Mouse (Mus musculus) CH12.LX (cell line): Measurements from ENCODE around the gene Nos1ap. TPM values are rescaled to one million over a fixed set of nuclear protein-coding genes. Genes with fewer than 3 reads are reported as not detected.
A peak's percentile ranks its signal among the peaks of the same experiment; 100 is the strongest.

Experiments
- DNase-seq: peaks from one replicate; pipeline ENCODE4 v3.0.0-alpha.2; 2013; ENCODE audit errors: extremely low read depth
- H3K27ac ChIP-seq: 2 replicates; pipeline ENCODE4 v1.5.1; 2012; ENCODE audit warnings: low read depth, mild to moderate bottlenecking, control low read depth, moderate library complexity; ENCODE audit not compliant: insufficient read depth
- H3K27me3 ChIP-seq: replicated peaks from 2 replicates; pipeline ENCODE3; 2012; ENCODE audit warnings: inconsistent platforms
- H3K36me3 ChIP-seq, 2 experiments: replicated peaks in 1 of 2; 2 replicates each; pipeline versions ENCODE3 to v1.6.1; 2012; ENCODE audit warnings: inconsistent platforms in 1 of 2, low read length in 1 of 2, mild to moderate bottlenecking in 1 of 2, mixed read lengths in 1 of 2, moderate library complexity in 1 of 2; ENCODE audit not compliant: control insufficient read depth in 1 of 2, insufficient read depth in 1 of 2
- H3K4me1 ChIP-seq, 2 experiments: 2 replicates each; pipeline ENCODE4 v1.6.1; 2012; ENCODE audit warnings: inconsistent platforms in 1 of 2, moderate library complexity in 1 of 2; ENCODE audit not compliant: insufficient read depth in 2 of 2, control insufficient read depth in 1 of 2
- H3K4me2 ChIP-seq: 2 replicates; pipeline ENCODE4 v1.6.1; 2012; ENCODE audit warnings: low read depth, mild to moderate bottlenecking, control low read depth; ENCODE audit not compliant: poor library complexity, insufficient read depth, severe bottlenecking
- H3K4me3 ChIP-seq, 3 experiments: fragments of 150-350 bp in 1 of 3; sonication (generic) in 1 of 3; replicated peaks in 1 of 3; 2 replicates each; pipeline versions ENCODE3 to v1.5.1; 2011 to 2012; ENCODE audit warnings: low read depth in 2 of 3, low read length in 2 of 3, mild to moderate bottlenecking in 2 of 3, moderate library complexity in 2 of 3, control low read depth in 1 of 3, improper control_type of control experiment in 1 of 3, inconsistent platforms in 1 of 3, mixed read lengths in 1 of 3; ENCODE audit not compliant: poor library complexity in 1 of 3
- H3K79me2 ChIP-seq: replicated peaks from 2 replicates; pipeline ENCODE4 v1.6.1; 2012; ENCODE audit warnings: mild to moderate bottlenecking, moderate library complexity; ENCODE audit not compliant: control insufficient read depth, poor library complexity, insufficient read depth, severe bottlenecking; ENCODE audit errors: extremely low read depth
- H3K9ac ChIP-seq: 2 replicates; pipeline ENCODE4 v1.6.1; 2012; ENCODE audit warnings: low read depth, mild to moderate bottlenecking, control low read depth, moderate library complexity; ENCODE audit not compliant: insufficient read depth
- H3K9me3 ChIP-seq: replicated peaks from 2 replicates; pipeline ENCODE3; 2012; ENCODE audit warnings: low read length, inconsistent platforms, mixed read lengths
- BHLHE40 ChIP-seq: IDR thresholded peaks from 2 replicates; pipeline ENCODE4 v1.6.1; 2011; ENCODE audit warnings: mild to moderate bottlenecking, low read depth, low read length, improper control_type of control experiment
- CTCF ChIP-seq, 2 experiments: IDR thresholded peaks in 1 of 2; conservative IDR thresholded peaks in 1 of 2; 2 replicates each; pipeline ENCODE4 v1.5.1; 2011 to 2012; ENCODE audit warnings: low read depth in 2 of 2, low read length in 2 of 2, improper control_type of control experiment in 1 of 2, inconsistent platforms in 1 of 2, mild to moderate bottlenecking in 1 of 2, moderate library complexity in 1 of 2
- E2F4 ChIP-seq: IDR thresholded peaks from 2 replicates; pipeline ENCODE4 v1.6.1; 2011; ENCODE audit warnings: low read depth, low read length, improper control_type of control experiment; ENCODE audit not compliant: insufficient replicate concordance
- ETS1 ChIP-seq: conservative IDR thresholded peaks from 2 replicates; pipeline ENCODE4 v1.6.1; 2012; ENCODE audit warnings: low read depth, mild to moderate bottlenecking, inconsistent platforms, low read length, improper control_type of control experiment, moderate library complexity
- GABPA ChIP-seq: IDR thresholded peaks from 2 replicates; pipeline ENCODE4 v1.6.1; 2012; ENCODE audit warnings: low read depth, low read length, improper control_type of control experiment, inconsistent platforms; ENCODE audit not compliant: insufficient replicate concordance
- HCFC1 ChIP-seq: IDR thresholded peaks from 2 replicates; pipeline ENCODE4 v1.6.1; 2012; ENCODE audit warnings: low read depth, mild to moderate bottlenecking, inconsistent platforms, low read length, improper control_type of control experiment
- IRF4 ChIP-seq: IDR thresholded peaks from 2 replicates; pipeline ENCODE4 v1.6.1; 2014; ENCODE audit warnings: low read depth, mild to moderate bottlenecking, inconsistent platforms, low read length, improper control_type of control experiment
- JUND ChIP-seq: conservative IDR thresholded peaks from 2 replicates; pipeline ENCODE4 v1.6.1; 2011; ENCODE audit warnings: low read depth, low read length, improper control_type of control experiment
- KAT2A ChIP-seq: IDR thresholded peaks from 2 replicates; pipeline ENCODE4 v1.6.1; 2012; ENCODE audit warnings: low read length, improper control_type of control experiment, inconsistent platforms; ENCODE audit not compliant: insufficient replicate concordance
- MAFK ChIP-seq: IDR thresholded peaks from 2 replicates; pipeline ENCODE4 v1.6.1; 2011; ENCODE audit warnings: low read length, improper control_type of control experiment; ENCODE audit not compliant: insufficient replicate concordance
- MAZ ChIP-seq: IDR thresholded peaks from 2 replicates; pipeline ENCODE4 v1.6.1; 2012; ENCODE audit warnings: low read depth, mild to moderate bottlenecking, inconsistent platforms, low read length, improper control_type of control experiment, moderate library complexity
- MEF2A ChIP-seq: IDR thresholded peaks from 2 replicates; pipeline ENCODE4 v1.6.1; 2014; ENCODE audit warnings: low read depth, mild to moderate bottlenecking, inconsistent platforms, low read length, improper control_type of control experiment, borderline replicate concordance
- MXI1 ChIP-seq: IDR thresholded peaks from 2 replicates; pipeline ENCODE4 v1.6.1; 2011; ENCODE audit warnings: mild to moderate bottlenecking, low read depth, low read length, improper control_type of control experiment
- NELFE ChIP-seq: IDR thresholded peaks from 2 replicates; pipeline ENCODE4 v1.6.1; 2011; ENCODE audit warnings: low read depth, low read length, improper control_type of control experiment
- PAX5 ChIP-seq: IDR thresholded peaks from 2 replicates; pipeline ENCODE4 v1.6.1; 2012; ENCODE audit warnings: low read length, inconsistent platforms, mixed read lengths
- POLR2A ChIP-seq: IDR thresholded peaks from 2 replicates; pipeline ENCODE4 v1.6.1; 2011; ENCODE audit warnings: low read depth, mild to moderate bottlenecking, improper control_type of control experiment, low read length
- POLR2AphosphoS2 ChIP-seq: IDR thresholded peaks from 2 replicates; pipeline ENCODE4 v1.6.1; 2011; ENCODE audit warnings: low read depth, low read length, improper control_type of control experiment
- RCOR1 ChIP-seq: conservative IDR thresholded peaks from 2 replicates; pipeline ENCODE4 v1.6.1; 2012; ENCODE audit warnings: low read depth, mild to moderate bottlenecking, inconsistent platforms, low read length, improper control_type of control experiment
- SIN3A ChIP-seq: IDR thresholded peaks from 2 replicates; pipeline ENCODE4 v1.6.1; 2012; ENCODE audit warnings: low read length, improper control_type of control experiment, inconsistent platforms
- SMC3 ChIP-seq: IDR thresholded peaks from 2 replicates; pipeline ENCODE4 v1.6.1; 2011; ENCODE audit warnings: low read depth, low read length, improper control_type of control experiment
- TBP ChIP-seq: conservative IDR thresholded peaks from 2 replicates; pipeline ENCODE4 v1.6.1; 2011; ENCODE audit warnings: low read depth, low read length, improper control_type of control experiment
- TCF12 ChIP-seq: IDR thresholded peaks from 2 replicates; pipeline ENCODE4 v1.6.1; 2014; ENCODE audit warnings: low read depth, mild to moderate bottlenecking, inconsistent platforms, low read length, improper control_type of control experiment
- UBTF ChIP-seq: IDR thresholded peaks from 2 replicates; pipeline ENCODE4 v1.6.1; 2012; ENCODE audit warnings: low read depth, mild to moderate bottlenecking, inconsistent platforms, low read length, improper control_type of control experiment, moderate library complexity
- USF1 ChIP-seq: IDR thresholded peaks from 2 replicates; pipeline ENCODE4 v1.6.1; 2014; ENCODE audit warnings: low read depth, mild to moderate bottlenecking, inconsistent platforms, low read length, improper control_type of control experiment
- ZKSCAN1 ChIP-seq: IDR thresholded peaks from 2 replicates; pipeline ENCODE4 v1.6.1; 2012; ENCODE audit warnings: low read depth, inconsistent platforms, low read length, improper control_type of control experiment, borderline replicate concordance
- ZNF384 ChIP-seq: IDR thresholded peaks from 2 replicates; pipeline ENCODE4 v1.6.1; 2012; ENCODE audit warnings: low read depth, low read length, improper control_type of control experiment, inconsistent platforms
- dilution Hi-C: fragments of 300-500 bp; cut with MboI; formaldehyde crosslinking; loops from 2 replicates; pipeline ENCODE4 v1.14.3; 2020; ENCODE audit warnings: low sequenced_read_pairs; ENCODE audit not compliant: extremely low pct_unique_long_range_greater_than_20kb, extremely low pct_ligation_motif_present
- in situ Hi-C: fragments of 300-500 bp; cut with MboI; formaldehyde crosslinking; loops from 3 replicates; pipeline ENCODE4 v1.14.3; 2019; ENCODE audit warnings: low sequenced_read_pairs, low pct_ligation_motif_present, low pct_unique_long_range_greater_than_20kb, mixed read lengths
- polyA plus RNA-seq: library from polyadenylated mRNA; unstranded; fragments of >175 nt; gene quantifications from 2 replicates; pipeline ENCODE4 v1.2.1, GENCODE M21; 2012; ENCODE audit warnings: low read depth; ENCODE audit not compliant: insufficient read length
- total RNA-seq, 2 experiments: library from RNA; depleted of rRNA; stranded (reverse); fragments of 300-350 nt in 1 of 2; fragments of >200 nt in 1 of 2; gene quantifications; 2 replicates each; pipeline ENCODE4 v1.2.3; 2012 to 2014

Nos1ap gene
- total and polyA plus RNA-seq, 3 experiments: not detected

GRCm38 (mm10) chr1:170622934-170623333 lies 33.3 kb upstream of the Nos1ap start:
- dilution Hi-C loops: no loop called here
- no peak overlapping the region for H3K27ac ChIP-seq
- peaks cover 7% of the 10 kb centered on the region for H3K9me3 ChIP-seq
- TF ChIP-seq MAFK: no peak
- TF ChIP-seq GABPA: no peak
- no peak for TF ChIP-seq TCF12
- TF ChIP-seq POLR2A: no peak
- TF ChIP-seq UBTF: no peak
- no peak for TF ChIP-seq NELFE
- TF ChIP-seq PAX5: no peak
- no peak for TF ChIP-seq E2F4
- no peak for TF ChIP-seq IRF4
- TF ChIP-seq SIN3A: no peak
- TF ChIP-seq BHLHE40: peak; percentile 21; the same call in 1 of the 2 replicates
- TF ChIP-seq ZKSCAN1: no peak
- no peak for TF ChIP-seq KAT2A
- no peak for TF ChIP-seq SMC3
- peak; percentile 55; the same call in 1 of the 2 replicates for TF ChIP-seq MEF2A
- TF ChIP-seq, all 38 proteins: peak for 2
- no peak overlapping the region for H3K9ac ChIP-seq
- in situ Hi-C loops: loop anchor here (25.0 kb wide), 1 partner anchor 311 kb away; the partner anchor contains the start of genes Gm7694 and Spata46
- no peaks in the 10 kb centered on the region for H3K36me3 ChIP-seq
- H3K79me2 ChIP-seq: no peaks in the 10 kb centered on the region
- no peak for DNase-seq
- no peaks in the 10 kb centered on the region for H3K27me3 ChIP-seq
- no peak overlapping the region for H3K4me2 ChIP-seq
- peaks cover 3 to 8% of the 10 kb centered on the region in 2 experiments; a peak in 3 of 4 replicates for H3K4me1 ChIP-seq
- H3K4me3 ChIP-seq: no peak overlapping the region

- in situ Hi-C loops: loop anchor here (25.0 kb wide), 1 partner anchor 308 kb away; the partner anchor contains the start of genes Gm7694 and Spata46
- no peaks in the 10 kb centered on the region for H3K27me3 ChIP-seq
- no peak overlapping the region for H3K27ac ChIP-seq
- H3K36me3 ChIP-seq: no peaks in the 10 kb centered on the region
- no peak for DNase-seq
- no peak overlapping the region for H3K4me3 ChIP-seq
- peaks cover 7% of the 10 kb centered on the region for H3K9me3 ChIP-seq
- H3K4me2 ChIP-seq: no peak overlapping the region
- no peak overlapping the region for H3K9ac ChIP-seq
- H3K4me1 ChIP-seq: peaks cover 3 to 8% of the 10 kb centered on the region in 2 experiments; a peak in 3 of 4 replicates
- TF ChIP-seq MXI1 (no peak), SIN3A (no peak), RCOR1 (no peak), MEF2A (no peak), TBP (no peak), PAX5 (no peak), TCF12 (no peak), HCFC1 (no peak), CTCF (conservative IDR thresholded peaks at IDR 0.05 in 1 of 2, IDR thresholded peaks at IDR 0.05 in 1 of 2; ENCODE audit: low read depth in 2 of 2, low read length in 2 of 2) (no peak), ZNF384 (no peak), POLR2A (no peak), UBTF (no peak), SMC3 (no peak), USF1 (no peak), MAZ (no peak), JUND (no peak), ETS1 (no peak), IRF4 (no peak), BHLHE40 (no peak), POLR2AphosphoS2 (no peak)
- dilution Hi-C loops: no loop called here
- H3K79me2 ChIP-seq: no peaks in the 10 kb centered on the region
Measured at GRCm38 (mm10) chr1:170619686-170620374, 30.2 kb upstream of the Nos1ap start.
